Mouse (Mus musculus): ENCODE results near the gene Spata17.
A peak's percentile ranks its signal among the peaks of the same experiment; 100 is the strongest.

Spata17 gene

DNA sequence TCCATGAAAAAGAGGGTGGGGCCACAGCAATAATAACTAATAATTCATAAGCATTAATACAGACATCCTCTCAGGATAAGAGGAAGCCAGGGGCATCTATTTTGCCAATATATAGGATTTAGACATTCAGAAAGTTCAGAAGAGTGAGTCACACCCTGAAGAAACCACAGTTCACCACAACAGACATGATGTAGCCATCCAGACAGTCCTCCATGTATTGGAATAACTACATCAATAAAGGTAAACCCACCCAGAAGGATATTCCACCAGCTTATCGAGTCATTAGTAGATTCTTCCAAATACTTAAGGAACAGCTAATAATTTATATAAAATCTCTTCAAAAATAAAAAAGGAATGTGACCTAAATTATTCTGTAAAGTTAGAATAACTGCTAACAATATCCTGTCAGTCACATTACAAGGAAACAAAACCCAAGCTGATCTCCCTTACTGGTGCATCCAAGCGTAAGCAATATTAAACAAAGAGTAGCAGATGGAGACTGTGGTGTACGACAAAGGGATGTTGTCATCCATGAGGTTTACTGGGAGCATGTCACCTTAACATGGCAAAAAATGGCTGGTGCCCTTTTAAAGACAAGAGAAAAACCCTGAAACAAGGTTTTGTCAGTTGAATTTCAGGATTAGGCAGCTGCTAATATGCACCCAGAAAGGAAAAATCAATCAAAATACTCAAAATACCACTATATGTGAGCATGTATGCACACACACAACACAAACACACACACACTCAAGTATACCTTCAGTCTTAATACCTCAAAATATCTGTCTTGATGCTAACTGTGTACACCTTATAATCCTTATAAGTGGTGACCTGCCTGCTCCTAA is 138.8 kb downstream of the Spata17 start:
- DNase-seq, result no peak

DNA sequence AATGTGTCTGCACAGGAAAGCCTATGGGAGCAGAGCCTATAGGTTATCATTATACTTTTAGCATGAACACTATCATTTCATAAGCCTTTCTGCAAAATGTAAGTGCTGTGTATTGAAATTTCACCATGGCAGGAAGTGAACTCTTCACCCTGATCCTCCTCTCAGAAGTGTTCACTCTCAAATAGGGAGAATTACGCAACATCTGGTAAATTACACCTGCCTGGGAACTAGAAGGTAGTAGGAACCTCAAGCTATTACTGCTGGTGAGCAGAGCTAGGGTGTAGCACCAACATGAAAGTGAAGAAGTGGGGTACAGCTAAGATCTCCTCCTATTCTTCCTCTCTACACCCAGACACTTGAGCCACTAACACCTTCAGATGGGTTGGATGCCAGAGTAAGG is 155.4 kb downstream of the Spata17 start:
- DNase-seq, result no peak

DNA sequence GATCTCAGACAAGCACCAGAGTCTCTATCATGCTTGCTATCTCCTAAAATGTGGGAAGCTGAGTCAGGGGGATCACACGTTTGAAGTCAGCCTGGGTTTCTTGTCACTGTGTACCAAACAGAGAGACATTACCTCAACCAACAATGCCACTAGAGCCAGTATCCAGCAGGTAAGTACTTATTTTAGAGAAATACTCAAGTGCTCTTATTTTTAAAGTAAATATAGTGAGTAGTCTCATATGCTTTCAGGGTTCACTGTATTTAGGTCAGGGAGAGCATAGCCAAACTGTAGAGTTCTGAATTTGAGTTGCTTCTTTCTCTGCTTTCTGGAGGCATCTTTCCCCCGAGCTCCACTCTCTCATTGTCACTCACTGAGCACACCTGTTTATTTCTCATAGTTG is 160.9 kb downstream of the Spata17 start:
- DNase-seq, result no peak

DNA sequence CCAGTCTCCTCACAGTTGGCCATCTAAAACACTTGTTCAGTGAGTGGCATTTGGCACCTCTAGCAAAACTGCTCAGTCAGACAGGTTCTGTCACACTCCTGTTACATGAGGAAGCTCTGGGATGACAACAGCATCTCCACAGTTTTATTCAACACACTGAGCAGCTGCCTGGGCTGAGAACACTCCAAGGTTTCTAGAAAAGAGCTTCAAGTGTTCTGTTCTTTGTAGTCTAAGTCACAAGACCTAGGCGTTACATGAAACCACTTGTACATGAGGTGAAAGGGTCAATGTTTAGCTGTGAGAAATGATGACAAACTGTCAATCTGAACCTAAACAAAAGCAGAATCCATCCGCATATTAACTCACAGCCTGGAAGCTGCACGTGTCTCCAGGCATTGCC is 161.4 kb downstream of the Spata17 start:
- DNase-seq, result no peak

DNA sequence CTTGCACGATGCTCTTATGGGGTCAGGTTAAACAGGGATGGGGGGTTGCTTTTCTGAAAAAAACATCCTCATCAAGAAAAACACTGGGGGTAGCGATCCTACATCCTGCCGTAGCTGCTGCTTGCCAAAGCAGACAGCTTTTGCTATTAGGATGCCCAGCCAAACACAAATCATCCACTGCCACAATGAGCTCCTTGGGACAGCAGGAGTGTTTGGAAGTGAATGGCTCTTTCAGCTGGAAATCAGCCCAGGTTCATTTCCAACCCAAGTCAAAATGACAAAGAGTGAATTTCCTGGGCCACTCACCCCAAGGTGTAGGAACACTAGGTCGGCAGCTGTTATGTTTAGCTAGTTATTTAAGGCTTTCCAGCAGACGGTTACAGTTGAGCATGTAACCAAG is 162.7 kb downstream of the Spata17 start:
- no peak for DNase-seq

DNA sequence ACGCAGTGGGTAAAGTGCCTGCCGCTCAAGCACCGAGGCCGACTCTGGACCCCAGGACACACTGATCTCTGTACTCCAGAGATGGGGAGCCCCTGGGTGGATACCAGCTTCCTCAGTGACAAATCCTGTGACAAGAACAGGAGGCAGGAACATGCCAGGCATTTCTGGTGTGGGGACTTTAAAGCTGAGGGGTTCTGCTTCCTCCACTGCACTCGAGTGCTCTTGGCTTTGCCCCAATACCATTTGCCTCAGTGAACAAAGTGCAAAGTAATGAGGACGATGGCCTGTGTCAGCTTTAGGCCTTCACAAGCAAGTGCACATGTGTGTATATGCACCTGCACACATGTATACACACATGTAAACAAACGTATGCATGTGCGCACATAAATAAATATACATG is 164.0 kb downstream of the Spata17 start:
- no peak for DNase-seq

DNA sequence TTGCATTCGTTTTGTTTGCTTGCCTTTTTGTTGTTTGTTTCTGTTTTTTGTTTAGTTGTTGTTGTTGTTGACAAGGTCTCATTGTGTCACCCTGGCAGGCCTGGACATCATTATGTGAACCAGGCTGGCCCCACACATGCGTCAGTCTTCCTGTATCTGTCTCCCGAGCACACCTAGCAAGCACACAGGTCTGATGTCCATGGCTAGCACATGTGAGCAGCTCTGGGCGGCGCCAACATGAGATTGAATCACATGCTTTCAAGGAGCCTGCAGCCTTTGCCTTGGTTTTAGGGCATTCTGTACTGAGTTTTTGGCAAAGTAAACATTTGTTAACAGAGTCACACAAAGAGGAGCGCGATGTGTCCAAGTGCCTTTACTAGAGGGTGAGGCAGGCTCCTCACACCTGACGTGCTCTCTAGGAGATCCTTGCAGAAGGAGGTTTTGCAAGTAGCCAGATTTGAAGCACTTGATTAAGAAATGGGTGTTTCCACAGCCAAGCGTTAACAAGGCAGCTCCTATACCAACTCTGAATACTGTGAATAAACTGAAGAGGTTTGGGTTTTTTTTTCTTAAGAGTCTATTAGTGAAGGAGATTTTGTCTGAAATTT is 166.5 kb downstream of the Spata17 start:
- DNase-seq, result no peak

DNA sequence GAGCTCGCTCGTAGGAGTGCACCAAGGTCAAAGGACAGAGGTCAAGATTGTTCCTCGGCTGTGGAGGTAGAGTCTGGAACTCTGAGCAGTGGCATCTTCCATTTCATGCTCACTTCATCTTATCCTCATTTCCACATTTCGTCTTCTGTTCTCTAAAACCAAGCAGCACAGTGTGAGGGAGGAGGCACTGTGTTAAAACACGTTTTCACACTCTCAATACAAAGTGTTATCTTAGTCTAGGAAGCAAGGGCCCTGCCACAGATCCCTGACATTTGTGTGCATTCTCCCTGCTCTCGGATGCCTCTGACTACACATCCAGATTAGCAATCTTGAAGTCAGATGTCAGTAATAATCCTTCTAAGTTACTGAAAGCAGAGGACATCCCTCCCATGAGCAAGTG is 170.5 kb downstream of the Spata17 start:
- no peak for DNase-seq

DNA sequence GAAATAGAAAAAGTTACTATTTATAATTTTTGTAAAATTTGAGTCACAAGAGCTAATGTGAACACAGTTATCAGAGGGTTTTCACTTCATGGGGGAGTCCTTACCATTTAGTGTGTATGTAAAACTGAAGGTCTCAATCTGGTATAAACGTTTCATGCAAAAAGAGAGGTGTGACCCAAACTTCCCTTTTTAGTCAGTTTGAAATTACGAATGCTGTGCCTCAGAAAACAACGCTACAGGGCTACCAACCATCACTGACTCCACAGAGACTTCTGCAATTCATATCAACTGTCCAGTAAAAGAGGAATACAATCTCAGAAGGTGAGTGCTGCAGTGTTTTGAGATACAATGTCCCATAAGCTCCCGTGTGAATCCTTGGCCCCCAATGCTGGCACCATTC is 175.5 kb downstream of the Spata17 start:
- DNase-seq, result no peak

DNA sequence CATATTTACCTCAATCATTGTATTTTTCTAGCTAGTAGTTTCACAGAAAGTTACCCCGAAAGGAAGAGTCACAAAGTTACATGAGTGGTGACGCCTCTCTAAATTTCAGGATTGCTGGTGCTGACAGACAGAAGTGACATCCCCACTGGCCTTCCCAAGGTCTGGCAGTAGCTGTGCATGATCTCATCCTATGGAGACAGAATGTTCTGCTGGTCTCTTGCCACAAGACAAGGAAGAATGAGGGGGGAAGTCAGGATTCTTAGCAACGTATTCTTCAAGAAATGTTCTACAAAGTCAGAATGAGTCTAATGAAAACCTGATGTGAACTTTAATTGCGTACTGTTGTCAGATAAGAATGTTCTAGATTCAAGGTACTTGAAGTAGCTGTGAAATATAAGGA is 179.5 kb downstream of the Spata17 start:
- no peak for DNase-seq

DNA sequence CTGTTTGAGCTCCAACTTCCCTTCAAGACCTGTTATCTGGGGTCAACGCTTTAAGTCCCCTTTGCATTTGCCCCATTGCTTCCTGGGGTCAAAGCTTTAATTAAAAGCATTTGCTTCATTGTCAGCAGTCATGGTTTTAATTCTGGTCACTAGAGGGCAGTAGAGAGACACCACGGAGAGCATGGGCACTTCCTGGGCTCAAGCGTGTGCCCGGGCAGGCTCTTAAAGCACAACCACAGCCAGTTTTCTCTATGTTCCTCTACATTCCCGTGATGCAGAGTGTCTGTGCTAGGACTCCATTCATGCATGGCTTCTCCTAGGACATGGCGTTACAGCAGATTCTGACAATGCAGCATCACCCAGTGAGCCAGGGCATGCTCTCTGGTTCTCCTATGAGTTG is 183.5 kb downstream of the Spata17 start:
- DNase-seq, result no peak

DNA sequence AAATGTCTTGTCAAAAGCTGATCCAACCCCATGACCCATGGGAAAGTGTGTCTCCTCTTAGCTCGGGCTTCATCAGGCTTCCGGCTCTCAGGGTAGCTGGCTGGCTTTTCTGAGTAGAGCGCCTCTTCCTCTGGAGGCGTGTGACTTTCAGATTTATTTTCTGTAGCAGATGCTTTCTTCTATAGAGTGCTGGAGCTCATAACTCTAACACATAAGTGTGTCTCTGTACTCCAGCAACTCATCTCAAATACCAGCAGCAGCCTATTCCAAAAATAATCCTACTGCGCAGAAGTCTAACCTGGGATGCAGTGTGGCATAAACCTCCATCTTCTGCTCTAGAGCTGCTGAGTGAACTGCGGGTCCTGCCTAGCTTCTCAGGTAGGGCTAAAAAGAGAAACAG is 186.4 kb downstream of the Spata17 start:
- DNase-seq, result no peak

DNA sequence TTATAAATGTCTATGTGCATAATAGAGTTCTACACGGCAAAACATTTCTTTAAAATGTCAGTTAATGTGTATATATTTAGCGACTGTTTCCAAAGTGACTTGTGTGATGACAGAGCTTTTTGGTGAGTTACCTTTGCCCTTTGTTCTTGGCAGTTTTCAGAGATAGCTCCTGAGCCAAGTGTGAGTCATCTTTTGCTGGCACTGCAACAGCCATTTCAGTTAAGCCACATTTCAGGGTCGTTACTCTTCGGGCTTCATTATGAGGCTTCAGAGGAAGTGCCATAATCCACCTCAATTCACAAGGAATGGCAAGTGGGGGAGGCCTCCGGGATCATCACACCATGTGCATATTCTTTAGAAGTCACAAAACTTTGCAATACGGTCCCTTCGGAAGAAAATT is 195.3 kb downstream of the Spata17 start:
- DNase-seq, result no peak

DNA sequence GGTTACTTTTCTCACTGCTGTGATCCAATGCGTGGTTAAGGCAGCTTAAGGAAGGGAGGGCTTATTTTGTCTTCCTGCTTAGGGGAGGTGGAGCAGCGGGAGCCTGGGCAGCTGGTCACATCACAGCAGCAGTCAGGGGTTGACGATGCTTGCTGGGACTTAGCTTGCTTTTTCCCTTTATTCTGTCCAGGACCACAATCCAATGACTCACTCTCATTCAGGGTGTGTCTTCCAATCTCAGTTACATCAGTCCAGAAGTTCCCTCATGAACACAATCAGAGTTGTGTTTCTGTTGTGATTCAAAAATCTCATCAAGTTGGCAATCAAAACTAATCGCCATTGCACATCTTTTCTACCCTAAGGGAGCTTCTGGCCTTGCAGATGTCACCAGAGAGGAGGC is 199.1 kb downstream of the Spata17 start:
- no peak for DNase-seq

DNA sequence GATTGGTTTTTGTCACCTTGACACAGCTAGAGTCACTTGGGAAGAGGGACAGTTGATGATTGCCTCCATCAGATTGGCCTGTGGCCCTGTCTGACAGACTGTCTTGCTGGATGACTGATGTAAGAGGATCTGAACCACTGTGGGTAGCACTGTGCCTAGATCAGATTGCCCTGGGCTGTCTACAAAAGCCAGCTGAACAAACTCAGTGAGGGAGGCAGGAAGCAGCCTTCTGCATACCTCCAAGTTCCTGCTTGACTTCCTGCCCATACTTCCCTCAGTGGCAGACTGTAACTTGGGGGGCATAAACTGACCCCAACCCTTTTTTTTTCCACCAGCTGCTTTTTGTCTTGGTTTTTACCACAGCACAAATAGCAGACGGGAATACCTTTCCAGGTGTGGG is 199.6 kb downstream of the Spata17 start:
- no peak for DNase-seq

DNA sequence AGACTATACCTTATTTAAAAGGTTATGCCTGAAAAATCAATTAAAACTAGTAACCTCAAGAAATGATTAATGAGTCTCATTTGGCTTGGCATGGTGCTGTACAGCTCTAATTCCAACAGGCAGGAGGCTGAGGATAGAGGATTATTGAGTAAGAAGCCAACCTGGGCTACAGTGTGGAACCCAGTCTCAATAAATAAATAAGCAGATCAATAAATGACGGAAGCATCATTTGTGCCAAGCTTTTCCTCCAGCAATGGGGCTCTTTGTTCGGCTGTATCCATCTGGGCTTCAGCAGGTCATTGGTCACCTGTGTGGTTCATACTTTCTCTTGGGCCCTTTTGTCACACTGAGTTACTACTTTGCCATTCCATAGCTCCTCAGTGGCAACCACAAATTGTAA is 201.1 kb downstream of the Spata17 start:
- no peak for DNase-seq

DNA sequence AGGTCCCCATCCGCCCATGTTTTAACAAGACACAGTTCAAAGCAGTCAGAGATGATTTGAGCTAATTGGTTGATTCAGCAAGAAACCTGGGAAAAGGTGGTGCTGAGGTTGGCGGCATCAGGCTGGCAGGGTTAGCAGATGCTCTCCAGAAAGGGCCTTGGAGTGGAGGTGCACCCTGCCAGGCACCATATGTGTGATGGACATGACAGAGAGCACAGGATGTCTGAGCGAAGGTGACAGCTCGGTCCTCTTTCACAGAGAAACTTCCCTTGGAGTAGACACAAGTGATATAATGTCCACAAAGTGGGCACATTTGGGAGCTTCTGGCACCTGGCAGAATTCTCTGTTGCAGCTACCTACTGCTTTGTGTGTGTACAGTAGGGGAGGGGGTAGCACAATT is 203.7 kb downstream of the Spata17 start:
- no peak for DNase-seq

DNA sequence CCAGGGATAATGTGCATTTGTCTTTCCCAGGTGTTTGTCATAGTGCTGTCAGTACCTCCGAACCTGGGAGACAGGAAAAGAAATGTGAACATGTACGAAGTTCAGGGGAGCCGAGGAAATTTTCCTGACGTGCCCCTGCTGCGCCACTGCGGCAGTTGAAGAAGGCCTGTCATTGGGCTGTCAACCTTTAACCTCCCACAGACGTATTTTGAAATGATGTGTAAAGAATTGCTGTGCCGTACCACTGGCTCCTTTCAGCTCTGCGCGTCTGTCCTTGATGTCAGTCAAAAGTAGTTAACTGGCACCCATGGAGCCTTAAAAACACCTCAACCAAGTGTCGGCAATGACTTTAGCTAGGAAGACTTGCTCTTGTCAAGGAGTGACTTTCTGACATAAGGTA is 205.2 kb downstream of the Spata17 start:
- no peak for DNase-seq

DNA sequence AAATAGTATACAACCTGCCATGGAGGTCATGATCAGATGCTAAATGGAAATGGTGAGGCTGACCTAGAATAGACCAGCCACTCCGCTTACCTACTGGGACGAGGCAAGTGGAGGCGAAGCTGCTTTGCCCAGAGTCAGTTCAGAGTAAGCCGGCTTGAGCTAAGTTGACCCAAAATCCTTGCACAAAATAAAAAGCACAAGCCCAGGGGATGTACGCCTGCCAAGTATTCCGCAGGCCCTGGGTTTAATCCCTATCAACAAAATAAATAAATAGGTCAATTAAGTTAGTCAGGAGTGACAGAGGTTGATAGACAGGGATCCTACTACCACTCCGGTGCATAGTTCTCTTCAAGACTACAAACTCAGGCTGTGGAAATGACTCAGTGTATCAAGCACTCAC is 207.0 kb downstream of the Spata17 start:
- no peak for DNase-seq

DNA sequence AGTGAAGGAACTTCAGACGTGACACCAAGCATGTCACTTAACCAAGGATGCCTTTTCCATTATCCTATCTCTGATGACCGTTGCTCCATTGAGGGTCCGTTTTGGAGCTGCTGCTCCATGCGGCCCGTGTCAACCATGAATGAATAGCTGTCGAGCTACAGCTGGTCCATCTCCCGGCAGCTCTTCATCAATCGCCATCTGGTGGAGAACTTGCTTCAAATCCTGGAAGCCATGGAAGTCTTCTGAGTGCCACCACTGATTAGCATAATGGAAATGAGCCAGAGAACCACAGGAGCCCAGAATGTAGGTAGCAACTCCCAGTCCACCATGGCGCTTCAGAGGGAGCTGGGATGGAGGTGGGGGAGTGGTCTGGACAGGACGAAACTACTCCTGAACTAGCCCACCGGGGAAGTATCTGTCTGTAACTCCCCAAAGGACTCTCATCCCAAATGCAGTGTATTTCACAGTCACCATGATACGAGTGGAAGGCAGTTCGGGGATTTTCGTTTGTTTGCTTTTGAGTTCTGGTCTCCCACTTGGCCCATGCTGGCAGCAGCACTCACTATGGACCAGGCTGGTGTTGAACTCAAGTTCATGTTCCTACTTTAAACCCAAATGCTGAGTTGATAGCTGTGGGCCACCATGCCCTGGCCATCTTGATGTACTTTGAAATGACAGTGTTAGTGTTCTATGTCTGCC is 208.9 kb downstream of the Spata17 start:
- no peak for DNase-seq

DNA sequence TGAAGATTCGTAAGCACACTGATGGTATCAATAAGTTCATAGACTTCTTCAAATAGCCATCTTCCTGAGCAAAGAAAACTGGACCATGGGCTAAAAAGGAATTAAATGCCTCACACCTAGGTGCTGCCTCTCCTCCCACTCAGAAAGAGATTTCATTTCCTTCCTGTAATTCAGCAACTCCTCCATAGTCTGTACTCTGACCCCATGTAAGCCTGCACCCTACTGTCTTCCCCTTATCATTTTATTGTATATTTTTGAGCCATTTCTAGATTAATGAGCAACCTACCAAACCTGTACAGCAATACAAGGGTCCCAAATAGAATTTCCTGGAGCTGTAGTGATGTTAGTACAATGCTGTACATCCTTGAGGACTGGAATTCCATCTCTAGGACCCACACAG is 211.0 kb downstream of the Spata17 start:
- DNase-seq, result no peak

DNA sequence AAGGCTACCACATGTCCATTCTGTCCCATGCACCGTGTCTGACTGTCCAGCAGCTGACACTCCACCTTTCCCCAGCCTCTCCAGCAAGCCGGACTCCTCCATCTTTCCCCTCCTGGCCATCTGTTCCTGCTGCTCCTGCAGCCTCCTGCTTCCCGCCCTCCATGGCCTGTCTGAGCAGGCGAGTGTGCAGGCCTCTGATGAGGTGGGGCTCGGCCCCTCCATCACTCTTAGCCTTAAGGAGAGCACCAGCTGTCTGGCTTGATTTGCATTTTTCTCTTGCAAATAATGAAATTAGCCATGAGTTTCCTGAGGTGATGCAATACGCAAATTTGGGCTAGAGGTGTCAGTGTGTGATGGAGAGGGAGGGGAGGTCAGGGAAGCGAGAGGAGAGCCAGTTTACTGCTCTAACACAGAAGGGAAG is 211.8 kb downstream of the Spata17 start:
- peak; percentile 20 for DNase-seq

DNA sequence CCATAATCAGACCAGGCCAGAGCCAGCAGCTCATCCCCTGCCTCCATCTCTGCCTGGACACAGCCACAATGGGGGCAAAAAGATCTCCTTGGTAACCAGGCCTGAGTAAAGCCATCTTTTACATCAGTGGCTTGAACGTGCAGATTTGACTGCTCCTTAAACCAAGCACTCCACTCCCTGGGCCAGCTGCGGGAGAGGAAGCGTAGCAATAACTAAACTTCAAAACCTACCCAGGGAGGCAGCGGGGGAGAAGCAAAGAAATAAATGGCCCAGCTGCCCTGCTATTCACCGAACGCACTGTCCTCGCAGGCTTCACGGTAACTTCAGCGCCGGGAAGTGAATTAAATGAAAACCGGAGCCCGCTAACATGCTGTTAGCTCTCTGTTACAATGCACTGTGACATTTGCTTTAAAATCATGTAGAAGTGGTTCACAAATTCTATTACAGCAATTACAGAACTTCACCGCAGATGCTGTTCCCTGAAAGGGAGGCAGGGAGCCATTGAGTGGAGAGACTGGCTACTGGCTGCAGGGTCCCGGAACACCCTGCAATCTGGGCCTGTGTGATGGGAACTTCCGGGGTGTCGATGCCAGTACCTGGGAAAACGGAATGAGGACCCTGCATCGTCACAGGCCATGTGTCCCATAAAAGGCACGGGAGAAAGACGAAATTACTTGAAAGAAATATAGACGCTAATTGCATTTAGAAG is 217.5 kb downstream of the Spata17 start:
- no peak for DNase-seq
